Comparison of ENCODE assay signal across 8 mouse cellular contexts in genomic region chr11:6404699-6405566, GRCm38 (mm10). TPM values are rescaled to one million over a fixed set of nuclear protein-coding genes. Genes with fewer than 3 reads are reported as not detected.
DNase-seq lines count a peak whose midpoint lies in the region; ATAC-seq and TF ChIP-seq lines count a peak whose summit lies in the region.

No protein-coding gene starts in this region.

- H3K27me3 ChIP-seq in kidney, embryonic 14.5 days (ENCODE audit: control insufficient read depth, insufficient read depth, low read length), result no peaks in the 10 kb centered on the region
- H3K27me3 ChIP-seq in limb, embryonic 13.5 days, result no peaks in the 10 kb centered on the region
- no peaks in the 10 kb centered on the region for H3K27me3 ChIP-seq in stomach, embryonic 15.5 days (replicated peaks)
- H3K27me3 ChIP-seq in liver, postnatal 0 days (ENCODE audit: insufficient read depth, low read length), result no peaks in the 10 kb centered on the region

- H3K4me3 ChIP-seq in kidney, embryonic 14.5 days (ENCODE audit: low read length), result no peak overlapping the region
- no peak overlapping the region for H3K4me3 ChIP-seq in limb, embryonic 13.5 days
- 0 out of 2 replicates have a peak overlapping the region, but pooled peaks have one; percentile 3 for H3K4me3 ChIP-seq in stomach, embryonic 15.5 days (replicated peaks)
- no peak overlapping the region for H3K4me3 ChIP-seq in liver, postnatal 0 days (ENCODE audit: low read depth, low read length)

- H3K9ac ChIP-seq in kidney, embryonic 14.5 days (ENCODE audit: low read depth, low read length), result peak overlapping the region; percentile 44
- H3K9ac ChIP-seq in limb, embryonic 13.5 days, result peak overlapping the region; percentile 46
- H3K9ac ChIP-seq in stomach, embryonic 15.5 days, result no peak overlapping the region; the same call in 1 of the 2 replicates
- no peak overlapping the region for H3K9ac ChIP-seq in liver, postnatal 0 days (replicated peaks)

- no peak for DNase-seq in kidney, adult 11 months
- peak; percentile 72 for DNase-seq in brain, adult 2 months (ENCODE audit: low read depth, low spot score)
- peak; percentile 32 for DNase-seq in gastrocnemius, postnatal 25 days
- DNase-seq in T-cell, adult 2 months (ENCODE audit: low spot score), result no peak
- DNase-seq in liver, postnatal 0 days, result no peak

- no peak for TF ChIP-seq EP300 in liver, postnatal 0 days (IDR thresholded peaks at IDR 0.05; ENCODE audit: low read depth)

- peak overlapping the region; percentile 86; the same call in 1 of the 2 replicates for H3K27ac ChIP-seq in kidney, embryonic 14.5 days (ENCODE audit: low read depth, low read length)
- peak overlapping the region; percentile 95 for H3K27ac ChIP-seq in limb, embryonic 13.5 days
- peak overlapping the region; percentile 90 for H3K27ac ChIP-seq in stomach, embryonic 15.5 days
- H3K27ac ChIP-seq in liver, postnatal 0 days (ENCODE audit: low read depth), result no peak overlapping the region

- TF ChIP-seq CTCF in liver, postnatal 0 days (IDR thresholded peaks at IDR 0.05; ENCODE audit: low read depth), result no peak

- H3K36me3 ChIP-seq in kidney, embryonic 14.5 days (ENCODE audit: control insufficient read depth, insufficient read depth, low read length), result peaks cover 58% of the 10 kb centered on the region
- H3K36me3 ChIP-seq in limb, embryonic 13.5 days, result peaks cover 57% of the 10 kb centered on the region
- peaks cover 42% of the 10 kb centered on the region for H3K36me3 ChIP-seq in stomach, embryonic 15.5 days
- peaks cover 56% of the 10 kb centered on the region for H3K36me3 ChIP-seq in liver, postnatal 0 days (replicated peaks; ENCODE audit: insufficient read depth, low read length)

- ATAC-seq in kidney, embryonic 14.5 days (ENCODE audit: low FRiP score, low TSS enrichment), result 0 out of 2 replicates have a peak, but pooled peaks have one; percentile 5
- no peak for ATAC-seq in limb, embryonic 13.5 days (ENCODE audit: low FRiP score, low read depth)
- peak; percentile 1; the same call in 1 of the 2 replicates for ATAC-seq in stomach, embryonic 15.5 days (ENCODE audit: insufficient read depth, low FRiP score, low read depth)
- ATAC-seq in liver, postnatal 0 days, result no peak

- WGBS in kidney, embryonic 14.5 days, result 76% methylated on average over 9 of the region's 9 CpGs
- whole genome bisulfite sequencing in limb, embryonic 13.5 days, result 85% methylated on average over 9 of the region's 9 CpGs
- 66% methylated on average over 9 of the region's 9 CpGs for whole genome bisulfite sequencing in stomach, embryonic 15.5 days
- WGBS in liver, postnatal 0 days (ENCODE audit: insufficient replicate concordance), result 80% methylated on average over 9 of the region's 9 CpGs

- no peaks in the 10 kb centered on the region for H3K9me3 ChIP-seq in kidney, embryonic 14.5 days (ENCODE audit: control insufficient read depth, low read length)
- no peaks in the 10 kb centered on the region for H3K9me3 ChIP-seq in limb, embryonic 13.5 days
- no peaks in the 10 kb centered on the region for H3K9me3 ChIP-seq in stomach, embryonic 15.5 days
- H3K9me3 ChIP-seq in liver, postnatal 0 days (ENCODE audit: low read length), result no peaks in the 10 kb centered on the region

- H3K4me2 ChIP-seq in kidney, embryonic 14.5 days (replicated peaks; ENCODE audit: low read depth, low read length), result no peak overlapping the region
- peak overlapping the region; percentile 42 for H3K4me2 ChIP-seq in limb, embryonic 13.5 days (replicated peaks)
- H3K4me2 ChIP-seq in stomach, embryonic 15.5 days, result no peak overlapping the region
- no peak overlapping the region for H3K4me2 ChIP-seq in liver, postnatal 0 days (ENCODE audit: low read depth, low read length)

- H3K4me1 ChIP-seq in kidney, embryonic 14.5 days (ENCODE audit: control insufficient read depth, insufficient read depth, low read length), result peaks cover 21% of the 10 kb centered on the region
- peaks cover 37% of the 10 kb centered on the region for H3K4me1 ChIP-seq in limb, embryonic 13.5 days
- H3K4me1 ChIP-seq in stomach, embryonic 15.5 days, result peaks cover 26% of the 10 kb centered on the region
- H3K4me1 ChIP-seq in liver, postnatal 0 days (ENCODE audit: insufficient read depth), result no peaks in the 10 kb centered on the region

RNA-seq across cellular contexts. Expression of gene Ppia, which starts 10.3 kb away (rescaled TPM):
- polyA plus RNA-seq in kidney, embryonic 14.5 days (2014; fragmentation: Nextera tagmentation; extraction: Ambion mirVana), result 6,047 and 7,558 TPM in 2 replicates
- total RNA-seq in gastrocnemius, postnatal 25 days (2021), result 100 to 1,000 TPM; 197 to 277 TPM
- 4,950 and 5,155 TPM in 2 replicates for polyA plus RNA-seq in limb, embryonic 13.5 days (2015; fragmentation: Nextera tagmentation; extraction: Ambion mirVana)
- polyA plus RNA-seq in stomach, embryonic 15.5 days (2015; fragmentation: Nextera tagmentation; extraction: Ambion mirVana), result 5,074 and 5,744 TPM in 2 replicates
- 2,313 and 2,332 TPM in 2 replicates for polyA plus RNA-seq in liver, postnatal 0 days (2015; fragmentation: Nextera tagmentation; extraction: Ambion mirVana)

RNA-seq across cellular contexts. Expression of gene Zmiz2, which starts 16.1 kb away (rescaled TPM):
- polyA plus RNA-seq in kidney, embryonic 14.5 days (2014; fragmentation: Nextera tagmentation; extraction: Ambion mirVana), result 11.0 and 14.6 TPM in 2 replicates
- total RNA-seq in gastrocnemius, postnatal 25 days (2021), result 10 to 100 TPM; 37.4 to 43.0 TPM
- polyA plus RNA-seq in limb, embryonic 13.5 days (2015; fragmentation: Nextera tagmentation; extraction: Ambion mirVana), result 10.1 and 10.3 TPM in 2 replicates
- polyA plus RNA-seq in stomach, embryonic 15.5 days (2015; fragmentation: Nextera tagmentation; extraction: Ambion mirVana), result 10.7 and 11.1 TPM in 2 replicates
- 3.4 and 3.7 TPM in 2 replicates for polyA plus RNA-seq in liver, postnatal 0 days (2015; fragmentation: Nextera tagmentation; extraction: Ambion mirVana)

RNA-seq across cellular contexts. Expression of gene H2afv, which starts 39.3 kb away (rescaled TPM):
- 654 and 761 TPM in 2 replicates for polyA plus RNA-seq in kidney, embryonic 14.5 days (2014; fragmentation: Nextera tagmentation; extraction: Ambion mirVana)
- total RNA-seq in gastrocnemius, postnatal 25 days (2021), result 10 to 100 TPM; 44.6 TPM
- 657 and 704 TPM in 2 replicates for polyA plus RNA-seq in limb, embryonic 13.5 days (2015; fragmentation: Nextera tagmentation; extraction: Ambion mirVana)
- polyA plus RNA-seq in stomach, embryonic 15.5 days (2015; fragmentation: Nextera tagmentation; extraction: Ambion mirVana), result 399 and 425 TPM in 2 replicates
- polyA plus RNA-seq in liver, postnatal 0 days (2015; fragmentation: Nextera tagmentation; extraction: Ambion mirVana), result 135 and 137 TPM in 2 replicates

Comparison
In these comparisons a context has a peak if more than half of its experiments do, and no peak if none do; other contexts are left out.
1. ATAC-seq: peak in kidney, embryonic 14.5 days (single experiment) and stomach, embryonic 15.5 days (single experiment); none in limb, embryonic 13.5 days (single experiment) and liver, postnatal 0 days (single experiment).
2. H3K9ac ChIP-seq: peak in kidney, embryonic 14.5 days (single experiment) and limb, embryonic 13.5 days (single experiment); none in stomach, embryonic 15.5 days (single experiment) and liver, postnatal 0 days (single experiment).
3. DNase-seq: peak in brain, adult 2 months (single experiment) and gastrocnemius, postnatal 25 days (single experiment); none in kidney, adult 11 months (single experiment), T-cell, adult 2 months (single experiment) and liver, postnatal 0 days (single experiment).